Comparison of ENCODE assay signal across 17 mouse cellular contexts in genomic region chr1:120034793-120035192, GRCm38 (mm10). TPM values are rescaled to one million over a fixed set of nuclear protein-coding genes. Genes with fewer than 3 reads are reported as not detected.
"Had no signal": no experiment of that assay in that cellular context is flagged by ENCODE, and none has a peak within 500 bp of the region (broad histone marks: within the 10 kb centered on the region; RNA-seq: fewer than 3 reads in every experiment).

No protein-coding gene starts in this region.

- H3K4me1 ChIP-seq: midbrain, embryonic 10.5 days; midbrain, embryonic 12.5 days; neural tube, embryonic 12.5 days; stomach, embryonic 15.5 days had no signal

- H3K27me3 ChIP-seq: neural tube, embryonic 12.5 days; stomach, embryonic 15.5 days had no signal

- ATAC-seq: midbrain, embryonic 16.5 days had no signal

- H3K4me3 ChIP-seq: midbrain, embryonic 10.5 days; midbrain, embryonic 12.5 days; neural tube, embryonic 12.5 days; stomach, embryonic 15.5 days had no signal

- H3K4me2 ChIP-seq: lung, embryonic 14.5 days; midbrain, embryonic 12.5 days; neural tube, embryonic 12.5 days; stomach, embryonic 15.5 days had no signal

- H3K9me3 ChIP-seq: midbrain, embryonic 10.5 days; midbrain, embryonic 12.5 days; neural tube, embryonic 12.5 days; stomach, embryonic 15.5 days had no signal

- DNase-seq: lung, adult 18-20 months; lung, embryonic 14.5 days; lung, postnatal 10 days; lung, postnatal 4 days; midbrain, embryonic 14.5 days; right cerebral cortex, postnatal 14 days; thymus, postnatal 14 days; thymus, postnatal 36 days had no signal

- H3K36me3 ChIP-seq: midbrain, embryonic 10.5 days; midbrain, embryonic 12.5 days; neural tube, embryonic 12.5 days; stomach, embryonic 15.5 days had no signal

RNA-seq across cellular contexts. Expression of gene Sctr, which starts 28.1 kb away (rescaled TPM):
- total RNA-seq: megakaryocyte-erythroid progenitor cell, adult 5-6 weeks; neutrophil, adult 5-6 weeks had no signal
- polyA plus RNA-seq: liver, embryonic 16.5 days had no signal

RNA-seq across cellular contexts. Expression of gene Cfap221, which starts 37.8 kb away (rescaled TPM):
- total RNA-seq: megakaryocyte-erythroid progenitor cell, adult 5-6 weeks; neutrophil, adult 5-6 weeks had no signal
- polyA plus RNA-seq: liver, embryonic 16.5 days; lung, embryonic 14.5 days; neural tube, embryonic 12.5 days; spleen, adult 2 months had no signal

RNA-seq across cellular contexts. Expression of gene Tmem37, which starts 39.1 kb away (rescaled TPM):
- total RNA-seq: megakaryocyte-erythroid progenitor cell, adult 5-6 weeks; neutrophil, adult 5-6 weeks had no signal
